Mouse (Mus musculus): ENCODE measurements around the gene Runx2.

The Runx2 gene

GRCm38 (mm10) chr17:44522906-44523305 lies 291.7 kb downstream of the Runx2 start:
- no peaks in the 10 kb centered on the region for H3K36me3 ChIP-seq (ENCODE audit: control insufficient read depth, insufficient read depth, low read length, poor library complexity, severe bottlenecking)
- no peaks in the 10 kb centered on the region for H3K27me3 ChIP-seq (ENCODE audit: control insufficient read depth, insufficient read depth, low read length, poor library complexity, severe bottlenecking)
- DNase-seq (ENCODE audit: low read depth, low spot score): no peak

- no peak for DNase-seq (ENCODE audit: low read depth, low spot score)
- H3K36me3 ChIP-seq (ENCODE audit: control insufficient read depth, insufficient read depth, low read length, poor library complexity, severe bottlenecking): no peaks in the 10 kb centered on the region
- no peaks in the 10 kb centered on the region for H3K27me3 ChIP-seq (ENCODE audit: control insufficient read depth, insufficient read depth, low read length, poor library complexity, severe bottlenecking)
Observed at GRCm38 (mm10) chr17:44520122-44521075, 294.2 kb downstream of the Runx2 start.

GRCm38 (mm10) chr17:44519356-44519755 lies 295.2 kb downstream of the Runx2 start:
- DNase-seq (ENCODE audit: low read depth, low spot score): no peak
- H3K36me3 ChIP-seq (ENCODE audit: control insufficient read depth, insufficient read depth, low read length, poor library complexity, severe bottlenecking): no peaks in the 10 kb centered on the region
- no peaks in the 10 kb centered on the region for H3K27me3 ChIP-seq (ENCODE audit: control insufficient read depth, insufficient read depth, low read length, poor library complexity, severe bottlenecking)

GRCm38 (mm10) chr17:44518156-44518555 lies 296.4 kb downstream of the Runx2 start:
- H3K27me3 ChIP-seq (ENCODE audit: control insufficient read depth, insufficient read depth, low read length, poor library complexity, severe bottlenecking): no peaks in the 10 kb centered on the region
- no peak for DNase-seq (ENCODE audit: low read depth, low spot score)

GRCm38 (mm10) chr17:44508198-44508715 lies 306.3 kb downstream of the Runx2 start:
- no peaks in the 10 kb centered on the region for H3K36me3 ChIP-seq (ENCODE audit: control insufficient read depth, insufficient read depth, low read length, poor library complexity, severe bottlenecking)

More at GRCm38 (mm10) chr17:44518156-44518555, 296.4 kb downstream of the Runx2 start:
- H3K36me3 ChIP-seq (ENCODE audit: control insufficient read depth, insufficient read depth, low read length, poor library complexity, severe bottlenecking): no peaks in the 10 kb centered on the region

GRCm38 (mm10) chr17:44507741-44508140 lies 306.9 kb downstream of the Runx2 start:
- no peak for DNase-seq (ENCODE audit: low read depth, low spot score)

More at GRCm38 (mm10) chr17:44508198-44508715, 306.3 kb downstream of the Runx2 start:
- no peak for DNase-seq (ENCODE audit: low read depth, low spot score)
- no peaks in the 10 kb centered on the region for H3K27me3 ChIP-seq (ENCODE audit: control insufficient read depth, insufficient read depth, low read length, poor library complexity, severe bottlenecking)

GRCm38 (mm10) chr17:44506524-44506923 lies 308.1 kb downstream of the Runx2 start:
- H3K27me3 ChIP-seq (ENCODE audit: control insufficient read depth, insufficient read depth, low read length, poor library complexity, severe bottlenecking): no peaks in the 10 kb centered on the region
- no peak for DNase-seq (ENCODE audit: low read depth, low spot score)
- no peaks in the 10 kb centered on the region for H3K36me3 ChIP-seq (ENCODE audit: control insufficient read depth, insufficient read depth, low read length, poor library complexity, severe bottlenecking)

More at GRCm38 (mm10) chr17:44507741-44508140, 306.9 kb downstream of the Runx2 start:
- Histone ChIP-seq H3K36me3 (ENCODE audit: control insufficient read depth, insufficient read depth, low read length, poor library complexity, severe bottlenecking) (no peaks in the 10 kb centered on the region), H3K27me3 (ENCODE audit: control insufficient read depth, insufficient read depth, low read length, poor library complexity, severe bottlenecking) (no peaks in the 10 kb centered on the region)

- H3K27me3 ChIP-seq (ENCODE audit: control insufficient read depth, insufficient read depth, low read length, poor library complexity, severe bottlenecking): no peaks in the 10 kb centered on the region
- DNase-seq (ENCODE audit: low read depth, low spot score): no peak
Observed at GRCm38 (mm10) chr17:44504794-44505317, 309.7 kb downstream of the Runx2 start.

GRCm38 (mm10) chr17:44502176-44502575 lies 312.4 kb downstream of the Runx2 start:
- H3K36me3 ChIP-seq (ENCODE audit: control insufficient read depth, insufficient read depth, low read length, poor library complexity, severe bottlenecking): no peaks in the 10 kb centered on the region
- no peak for DNase-seq (ENCODE audit: low read depth, low spot score)
- H3K27me3 ChIP-seq (ENCODE audit: control insufficient read depth, insufficient read depth, low read length, poor library complexity, severe bottlenecking): no peaks in the 10 kb centered on the region

More at GRCm38 (mm10) chr17:44504794-44505317, 309.7 kb downstream of the Runx2 start:
- H3K36me3 ChIP-seq (ENCODE audit: control insufficient read depth, insufficient read depth, low read length, poor library complexity, severe bottlenecking): no peaks in the 10 kb centered on the region

GRCm38 (mm10) chr17:44500306-44500899 lies 314.2 kb downstream of the Runx2 start:
- DNase-seq (ENCODE audit: low read depth, low spot score): no peak
- no peaks in the 10 kb centered on the region for H3K36me3 ChIP-seq (ENCODE audit: control insufficient read depth, insufficient read depth, low read length, poor library complexity, severe bottlenecking)
- no peaks in the 10 kb centered on the region for H3K27me3 ChIP-seq (ENCODE audit: control insufficient read depth, insufficient read depth, low read length, poor library complexity, severe bottlenecking)

GRCm38 (mm10) chr17:44490164-44490794 lies 324.3 kb downstream of the Runx2 start:
- H3K36me3 ChIP-seq (ENCODE audit: control insufficient read depth, insufficient read depth, low read length, poor library complexity, severe bottlenecking): no peaks in the 10 kb centered on the region
- no peak for DNase-seq (ENCODE audit: low read depth, low spot score)
- no peaks in the 10 kb centered on the region for H3K27me3 ChIP-seq (ENCODE audit: control insufficient read depth, insufficient read depth, low read length, poor library complexity, severe bottlenecking)

GRCm38 (mm10) chr17:44489346-44489745 lies 325.3 kb downstream of the Runx2 start:
- H3K36me3 ChIP-seq (ENCODE audit: control insufficient read depth, insufficient read depth, low read length, poor library complexity, severe bottlenecking): no peaks in the 10 kb centered on the region
- no peaks in the 10 kb centered on the region for H3K27me3 ChIP-seq (ENCODE audit: control insufficient read depth, insufficient read depth, low read length, poor library complexity, severe bottlenecking)
- no peak for DNase-seq (ENCODE audit: low read depth, low spot score)

GRCm38 (mm10) chr17:44487514-44488244 lies 326.9 kb downstream of the Runx2 start:
- Histone ChIP-seq H3K27me3 (ENCODE audit: control insufficient read depth, insufficient read depth, low read length, poor library complexity, severe bottlenecking) (no peaks in the 10 kb centered on the region), H3K36me3 (ENCODE audit: control insufficient read depth, insufficient read depth, low read length, poor library complexity, severe bottlenecking) (no peaks in the 10 kb centered on the region)
- no peak for DNase-seq (ENCODE audit: low read depth, low spot score)

GRCm38 (mm10) chr17:44485337-44485736 lies 329.3 kb downstream of the Runx2 start:
- H3K27me3 ChIP-seq (ENCODE audit: control insufficient read depth, insufficient read depth, low read length, poor library complexity, severe bottlenecking): no peaks in the 10 kb centered on the region
- H3K36me3 ChIP-seq (ENCODE audit: control insufficient read depth, insufficient read depth, low read length, poor library complexity, severe bottlenecking): no peaks in the 10 kb centered on the region
- DNase-seq (ENCODE audit: low read depth, low spot score): no peak
